Mouse (Mus musculus) adrenal gland, postnatal 25 days (tissue): Measurements from ENCODE around the gene 3110082I17Rik. TPM values are rescaled to one million over a fixed set of nuclear protein-coding genes. Genes with fewer than 3 reads are reported as not detected.

Source experiments
- DNase-seq: peaks from one replicate; pipeline ENCODE4 v3.0.0; 2021; ENCODE audit warnings: mixed read lengths
- total RNA-seq: library from RNA; stranded (reverse); gene quantifications from 2 replicates; pipeline ENCODE4 v1.2.3, GENCODE M21; 2021

Gene 3110082I17Rik
- total RNA-seq, 1 experiment from 2014 or later = 15.8 TPM

GRCm38 (mm10) chr5:139453031-139453430 lies 7.3 kb downstream of the 3110082I17Rik start:
- DNase-seq = no peak

DNA sequence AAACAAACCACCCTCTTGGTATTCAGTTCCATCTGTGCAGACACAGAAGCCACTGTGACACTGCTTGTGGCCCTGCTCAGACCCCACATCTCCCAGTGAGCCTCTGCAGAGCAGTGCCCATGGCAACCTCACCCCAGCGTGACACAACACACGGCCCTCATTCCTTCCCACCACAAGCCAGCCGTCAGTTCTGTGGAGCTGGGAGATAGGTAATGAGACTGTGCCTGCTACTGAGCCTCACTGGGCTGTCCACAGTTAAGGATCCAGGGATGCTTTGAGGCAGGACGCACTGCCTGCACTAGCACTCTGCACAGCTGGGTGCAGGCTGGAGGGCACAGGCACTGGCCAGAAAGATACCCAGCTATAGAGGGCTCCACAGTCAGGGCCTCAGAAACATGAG lies 10.4 kb downstream of the 3110082I17Rik start:
- no peak for DNase-seq

DNA sequence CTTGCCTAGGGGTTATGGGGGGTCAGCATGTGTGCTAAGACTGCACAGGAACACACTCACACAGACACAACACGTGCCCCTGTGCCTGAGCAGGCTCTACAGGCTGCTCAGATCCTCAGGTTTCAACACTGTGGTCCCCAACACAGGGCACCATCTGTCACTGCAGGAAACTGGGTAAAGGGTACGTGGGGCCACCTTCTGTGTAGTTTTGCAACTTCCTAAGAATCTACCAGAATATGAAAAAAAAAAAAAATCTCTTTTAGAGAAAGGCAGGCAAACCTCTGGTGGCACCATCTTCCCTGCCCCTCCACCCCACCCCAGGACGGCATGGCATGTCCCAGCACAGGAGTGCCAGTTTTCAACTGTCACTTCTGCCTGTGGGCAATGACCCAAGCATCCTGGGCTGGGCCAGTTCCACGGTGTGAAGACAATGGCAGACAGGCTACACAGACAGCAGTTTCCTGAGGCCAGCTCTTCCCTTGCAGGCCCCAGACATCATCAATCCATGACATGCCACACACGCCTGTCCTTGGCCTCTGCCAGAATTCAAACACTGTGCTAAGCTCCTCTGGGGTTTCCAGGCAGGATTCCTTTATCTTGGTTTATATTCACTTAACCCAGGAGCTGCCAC lies 11.1 kb downstream of the 3110082I17Rik start:
- peak; percentile 44 for DNase-seq

DNA sequence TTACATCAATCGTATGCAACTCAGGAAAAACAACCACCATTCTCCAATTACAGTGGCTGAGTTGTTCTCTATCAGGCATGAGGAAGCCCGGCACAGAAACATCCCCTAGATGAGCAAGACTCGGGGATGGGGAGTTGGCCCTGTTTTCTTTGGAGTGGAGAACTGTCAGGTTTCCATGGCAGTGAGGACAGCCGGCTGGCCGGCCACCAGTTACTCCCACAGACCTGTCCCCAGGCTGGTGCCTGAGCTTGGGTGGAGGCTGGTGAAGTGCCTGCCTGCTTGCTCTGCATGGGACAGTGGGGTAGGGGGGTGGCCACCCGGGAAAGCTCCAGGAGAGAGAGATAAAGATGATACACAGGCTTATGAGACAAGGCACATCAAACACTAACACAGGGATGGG lies 12.3 kb downstream of the 3110082I17Rik start:
- no peak for DNase-seq

DNA sequence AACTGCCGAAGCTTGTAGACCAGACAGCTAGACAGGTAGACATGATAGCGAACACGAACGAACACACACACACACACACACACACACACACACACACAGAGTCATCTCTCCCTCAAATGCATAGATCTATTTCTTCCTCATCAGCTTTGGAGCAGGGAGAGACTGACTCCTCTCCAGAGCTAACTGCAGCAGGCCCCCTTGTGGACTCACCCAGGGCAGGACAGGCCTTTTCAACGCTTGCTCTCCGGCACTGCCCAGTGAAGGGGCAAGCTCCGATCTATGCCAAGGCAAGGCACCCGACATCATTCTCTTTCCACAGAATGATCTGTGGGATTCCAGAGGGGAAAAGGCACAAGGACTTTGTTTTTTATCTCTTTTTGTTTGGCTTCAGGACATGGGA lies 15.1 kb downstream of the 3110082I17Rik start:
- no peak for DNase-seq

GRCm38 (mm10) chr5:139442962-139443361 lies 17.4 kb downstream of the 3110082I17Rik start:
- DNase-seq = no peak

DNA sequence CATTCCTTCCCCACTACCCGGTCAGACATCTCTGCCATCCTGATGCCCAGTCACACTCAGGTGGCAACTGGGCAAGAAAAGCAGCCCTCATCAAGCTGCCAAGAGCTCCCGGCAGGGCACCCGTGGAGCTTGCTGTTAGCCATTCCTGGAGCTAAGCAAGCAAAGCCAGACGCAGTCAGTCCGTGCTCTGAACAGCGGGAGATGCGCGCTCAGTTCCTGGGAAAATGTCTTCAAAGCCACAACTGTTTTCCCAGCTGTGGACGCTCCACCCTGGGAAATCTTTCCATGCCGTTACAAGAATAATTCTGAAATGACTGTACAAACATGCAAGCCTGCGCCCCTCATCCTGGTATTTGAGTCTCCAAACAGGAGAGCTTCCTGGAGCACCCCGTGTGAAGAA lies 17.9 kb downstream of the 3110082I17Rik start:
- DNase-seq = no peak

GRCm38 (mm10) chr5:139441726-139442018 lies 18.7 kb downstream of the 3110082I17Rik start:
- DNase-seq = no peak

- no peak for DNase-seq
Observed at GRCm38 (mm10) chr5:139440926-139441725, 19.2 kb downstream of the 3110082I17Rik start.

GRCm38 (mm10) chr5:139440451-139440850 lies 19.9 kb downstream of the 3110082I17Rik start:
- no peak for DNase-seq

DNA sequence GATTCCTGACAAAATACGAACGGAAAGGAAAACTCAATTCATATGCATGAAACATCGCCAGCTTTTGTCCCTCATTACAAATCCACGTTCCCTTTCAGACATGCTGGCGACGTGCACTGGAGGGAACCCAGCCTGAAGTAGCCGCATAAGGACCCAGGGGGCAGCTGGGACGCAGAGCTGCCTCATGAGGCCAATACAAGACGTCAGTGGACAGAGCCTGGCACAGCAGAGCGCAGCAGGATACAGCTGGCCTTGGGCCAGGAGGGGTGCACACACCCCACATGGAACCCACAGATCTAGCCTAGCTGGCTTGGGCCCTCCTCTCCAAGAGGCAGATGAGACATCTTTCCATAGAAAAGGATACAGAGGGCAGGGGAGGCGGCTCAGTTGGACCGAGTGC lies 21.9 kb downstream of the 3110082I17Rik start:
- DNase-seq = no peak

DNA sequence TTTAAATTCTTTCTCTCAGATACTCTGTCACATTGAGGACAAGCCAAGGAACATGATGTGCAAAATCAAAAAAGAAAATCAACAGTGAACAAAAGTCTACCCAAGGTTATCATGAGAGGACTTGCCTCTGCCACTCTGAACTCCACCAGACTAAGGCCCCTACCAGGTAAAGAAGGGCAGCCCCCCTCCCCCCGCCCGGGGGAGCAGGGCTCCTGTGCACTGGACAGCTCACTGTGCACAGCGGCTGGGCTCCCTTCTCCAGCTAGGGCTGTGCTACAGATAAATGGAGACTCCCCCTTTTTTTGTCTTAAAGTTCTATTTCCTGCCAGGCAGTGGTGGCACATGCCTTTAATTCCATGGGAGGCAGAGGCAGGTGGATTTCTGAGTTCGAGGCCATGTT lies 22.6 kb downstream of the 3110082I17Rik start:
- DNase-seq = no peak

- no peak for DNase-seq
Observed at GRCm38 (mm10) chr5:139434940-139435339, 25.4 kb downstream of the 3110082I17Rik start.

- DNase-seq = no peak
Observed at GRCm38 (mm10) chr5:139433842-139434568, 26.3 kb downstream of the 3110082I17Rik start.

GRCm38 (mm10) chr5:139432747-139433508 lies 27.4 kb downstream of the 3110082I17Rik start:
- no peak for DNase-seq

DNA sequence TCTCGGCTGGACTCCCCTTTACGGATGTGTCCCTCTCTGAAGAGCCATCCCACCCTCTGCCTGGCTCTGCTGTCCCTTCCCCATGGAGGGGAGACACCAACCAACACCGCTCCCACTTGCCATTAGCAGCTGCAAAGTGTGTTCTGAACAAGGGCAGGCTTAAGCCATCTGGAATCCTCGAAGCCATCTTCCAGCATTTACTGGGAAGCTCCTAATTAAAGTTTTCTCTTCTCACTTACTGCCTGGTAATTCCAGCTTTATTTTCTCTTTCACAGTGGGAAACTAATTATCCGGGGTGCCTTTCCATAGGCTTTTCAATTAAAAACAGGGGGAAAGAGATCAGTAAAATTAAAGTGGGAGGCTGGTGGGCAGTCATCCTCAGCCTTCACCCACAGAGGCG lies 28.0 kb downstream of the 3110082I17Rik start:
- no peak for DNase-seq

DNA sequence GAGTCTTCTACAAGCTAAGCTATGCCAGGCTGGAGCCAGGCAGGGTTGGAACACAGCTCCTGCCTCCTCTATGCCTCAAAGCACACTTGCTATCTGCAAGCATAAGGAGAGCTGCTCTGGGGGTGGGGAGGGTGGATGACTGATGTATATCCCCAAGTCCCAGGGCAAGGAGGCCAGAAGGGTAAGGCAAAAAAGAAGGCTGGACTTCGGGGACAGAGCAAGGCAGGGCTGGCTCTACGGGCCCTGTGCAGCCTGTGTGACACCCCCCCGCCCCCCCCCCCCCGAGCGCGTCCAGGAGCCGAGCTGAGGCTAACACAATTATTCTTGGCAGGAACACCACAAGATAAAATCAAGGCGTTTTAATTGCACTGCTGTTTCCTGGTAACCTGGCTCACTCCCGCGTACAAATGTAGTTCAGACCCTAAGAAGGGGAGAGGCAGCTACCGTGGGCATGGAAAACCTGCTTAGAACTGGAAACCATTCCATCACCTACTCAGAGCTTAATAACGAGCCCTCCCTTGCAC lies 30.4 kb downstream of the 3110082I17Rik start:
- DNase-seq = no peak

DNA sequence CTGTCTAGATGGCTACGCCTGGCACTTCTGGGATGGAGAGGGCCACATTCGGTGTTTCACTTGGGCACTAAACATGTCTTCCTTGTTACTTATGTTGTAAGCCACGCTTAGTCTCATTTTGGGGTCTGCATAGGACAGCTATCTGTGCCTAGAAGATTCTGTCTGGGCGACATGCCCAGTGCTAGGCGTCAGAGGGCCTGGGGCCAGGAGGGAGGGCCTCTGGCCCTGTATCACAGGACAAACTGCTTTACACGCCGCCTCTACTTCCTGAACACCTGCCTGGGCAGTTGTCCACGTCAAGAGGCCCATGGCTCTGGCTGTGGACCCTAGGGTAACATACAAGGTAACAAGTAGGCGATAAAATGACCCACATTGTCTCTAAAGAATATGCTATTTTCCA lies 32.3 kb downstream of the 3110082I17Rik start:
- no peak for DNase-seq

- no peak for DNase-seq
Observed at GRCm38 (mm10) chr5:139427001-139427400, 33.3 kb downstream of the 3110082I17Rik start.

GRCm38 (mm10) chr5:139425198-139425597 lies 35.1 kb downstream of the 3110082I17Rik start:
- DNase-seq = no peak

GRCm38 (mm10) chr5:139423026-139423865 lies 37.1 kb downstream of the 3110082I17Rik start, which contains the start of gene Gper1:
Gene Gper1, plus strand, starts transcription at chr5:139423151.
- DNase-seq = peak; percentile 59
